Mouse (Mus musculus) heart, postnatal 25 days (tissue): ENCODE data around the gene Mmachc. TPM values are rescaled to one million over a fixed set of nuclear protein-coding genes. Genes with fewer than 3 reads are reported as not detected.
A peak's percentile ranks its signal among the peaks of the same experiment; 100 is the strongest.

Experiments
- DNase-seq: peaks from one replicate; pipeline ENCODE4 v3.0.0; 2022; ENCODE audit warnings: low spot score
- intact Hi-C: fragments of 180-260 bp; cut with DNase I; formaldehyde crosslinking; loops from one replicate; pipeline ENCODE4 v1.15.1; 2025
- total RNA-seq, 2 experiments: library from RNA; stranded (reverse); gene quantifications; 2 replicates each; pipeline ENCODE4 v1.2.3; 2021

Gene Mmachc
- 10 to 100 TPM; 57.6 TPM for total RNA-seq

DNA sequence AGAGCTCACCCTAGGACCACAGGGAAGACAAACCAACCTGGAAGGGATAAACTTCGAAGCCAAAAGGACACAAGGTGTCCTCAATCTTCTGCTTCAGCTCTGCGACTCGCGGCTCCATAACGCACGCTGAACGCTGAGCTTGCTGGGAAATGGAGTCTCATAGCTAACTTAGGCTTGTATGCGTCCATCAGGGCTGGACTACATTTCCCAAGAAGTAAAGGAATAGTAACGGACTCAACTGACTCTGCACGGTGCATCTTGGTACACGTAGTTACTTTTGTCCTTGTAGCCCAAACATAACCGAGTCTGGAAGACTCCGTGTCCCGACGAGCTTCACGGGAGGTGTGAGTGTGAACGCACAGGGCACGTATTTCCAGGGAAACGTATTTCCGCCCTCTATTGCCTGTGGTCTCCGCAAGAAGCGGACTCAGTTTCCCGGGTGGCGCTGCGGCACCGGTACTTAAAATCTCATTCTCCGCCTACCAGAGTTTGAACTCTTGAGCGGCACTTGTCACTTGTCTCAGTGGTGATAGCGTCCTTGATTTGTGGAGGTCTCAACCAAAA lies at the start of gene Mmachc, which contains the start of gene Ccdc163:
Gene Mmachc, minus strand, starts transcription at position 206 of the 564 bp plus-strand sequence.
Gene Ccdc163, plus strand, starts transcription at position 309 of the 564 bp plus-strand sequence.
- intact Hi-C loops: no loop called here
- peak; percentile 87 for DNase-seq

DNA sequence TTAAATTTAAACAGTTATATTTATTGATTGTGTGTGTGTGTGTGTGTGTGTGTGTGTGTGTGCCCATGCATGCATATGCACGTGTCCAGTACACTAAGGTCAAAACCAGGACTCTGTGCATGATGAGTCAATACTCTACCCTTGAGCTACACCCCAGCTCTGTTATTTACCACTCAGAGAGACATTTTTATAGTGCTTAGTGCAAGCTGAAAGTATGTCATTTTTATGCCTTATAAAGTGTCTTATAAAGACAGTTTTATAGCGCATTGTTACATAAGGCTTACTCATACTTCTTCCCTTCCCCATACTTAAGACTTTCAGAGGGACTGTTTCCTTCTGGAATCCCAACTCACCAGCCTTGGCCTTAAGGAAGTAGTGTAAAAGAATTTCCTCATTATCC lies 41.5 kb upstream of the Mmachc start:
- intact Hi-C loops: no loop called here
- no peak for DNase-seq

DNA sequence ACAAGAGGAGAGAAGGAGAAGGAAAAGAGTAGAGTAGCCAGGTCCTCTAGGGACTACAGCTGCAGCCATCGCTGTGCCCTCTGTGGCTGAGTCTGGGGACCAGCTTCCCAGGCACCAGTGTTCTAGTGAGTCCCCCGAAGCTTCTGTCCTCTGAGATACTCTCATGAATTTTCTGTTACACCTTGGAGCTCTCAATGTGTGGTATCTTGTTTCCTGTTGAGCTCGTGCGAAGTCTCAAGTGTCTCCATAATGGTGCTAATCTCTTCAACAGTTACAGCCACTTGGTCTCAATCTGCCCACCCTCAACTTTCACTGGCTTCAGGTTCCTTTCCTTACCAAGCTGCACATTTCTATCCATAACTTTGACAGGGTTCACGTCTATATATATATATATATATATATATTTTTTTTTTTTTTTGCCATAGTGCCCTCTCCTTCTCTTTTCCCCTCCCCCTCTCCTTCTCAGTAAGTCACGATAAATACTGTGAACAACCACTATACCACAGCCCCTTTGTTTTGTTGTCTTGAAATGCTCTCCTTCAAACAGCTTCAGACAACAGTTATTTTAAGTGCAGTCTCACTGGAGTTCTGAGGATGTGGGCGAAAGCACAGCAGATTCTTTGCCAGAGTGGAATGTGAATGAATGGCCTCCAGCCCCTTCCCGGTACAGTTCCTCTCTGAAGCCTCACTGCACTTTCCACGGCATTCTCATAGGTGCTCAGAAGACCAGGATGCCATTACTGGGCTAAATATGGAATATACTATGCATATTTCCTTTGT lies 31.0 kb upstream of the Mmachc start:
- DNase-seq: no peak
- intact Hi-C loops: no loop called here

DNA sequence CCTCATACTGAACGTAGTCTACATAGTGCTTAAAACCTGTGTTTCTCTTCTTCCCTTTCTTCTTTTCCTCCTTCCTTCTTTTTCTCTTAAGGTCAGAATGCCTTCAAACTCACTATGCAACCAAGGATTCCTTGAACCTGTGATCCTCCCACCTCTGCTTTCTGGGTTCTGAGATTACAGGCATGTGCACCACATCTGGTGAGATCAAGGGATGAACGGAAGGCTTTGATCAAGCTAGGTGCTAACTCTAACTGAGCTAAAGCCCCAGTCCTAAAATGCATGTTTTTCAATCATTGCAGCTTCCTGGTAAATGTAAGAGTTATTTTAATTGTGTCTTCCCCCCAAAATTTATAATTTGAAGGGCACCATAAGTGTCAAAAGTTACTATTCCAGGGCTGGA lies 26.8 kb upstream of the Mmachc start:
- intact Hi-C loops: no loop called here
- no peak for DNase-seq

DNA sequence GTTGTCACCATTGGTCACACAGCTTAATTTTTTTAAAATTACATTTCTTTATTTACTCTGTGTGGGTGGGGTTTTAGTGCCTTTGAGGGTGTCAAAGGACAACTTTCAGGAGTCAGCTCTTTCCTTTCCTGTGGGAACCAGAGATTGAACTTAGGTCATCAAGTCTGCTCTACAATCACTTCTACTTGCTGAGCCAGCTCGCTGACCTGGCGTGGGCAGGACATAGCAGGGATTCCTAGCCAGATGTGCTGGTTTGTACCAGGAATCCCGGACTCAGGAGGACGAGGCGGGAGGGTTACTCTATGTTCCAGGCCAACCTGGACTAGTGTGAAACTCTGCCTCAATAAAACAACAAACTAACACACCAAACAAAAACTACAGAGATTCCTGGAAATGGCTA lies 24.1 kb upstream of the Mmachc start:
- intact Hi-C loops: no loop called here
- DNase-seq: no peak

DNA sequence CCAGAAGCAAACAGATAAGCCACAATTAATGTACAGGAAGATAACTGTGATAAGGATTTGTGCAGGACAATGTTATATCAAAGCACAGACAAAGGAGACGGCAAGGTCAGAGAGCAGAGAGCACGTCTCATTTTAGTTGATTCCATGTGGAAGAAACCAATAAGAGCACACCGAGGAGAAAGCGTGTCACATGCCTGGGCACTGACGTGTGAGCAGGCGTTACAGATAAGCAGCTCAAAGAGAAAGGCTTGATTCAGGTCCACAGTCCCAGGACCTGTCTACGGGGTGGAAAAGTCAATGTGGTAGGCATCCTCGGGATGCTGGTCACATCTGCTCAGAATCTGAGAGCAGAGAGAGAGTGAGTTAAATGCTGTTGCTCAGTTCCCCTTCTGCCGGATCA lies 22.9 kb upstream of the Mmachc start:
- DNase-seq: no peak
- intact Hi-C loops: no loop called here

DNA sequence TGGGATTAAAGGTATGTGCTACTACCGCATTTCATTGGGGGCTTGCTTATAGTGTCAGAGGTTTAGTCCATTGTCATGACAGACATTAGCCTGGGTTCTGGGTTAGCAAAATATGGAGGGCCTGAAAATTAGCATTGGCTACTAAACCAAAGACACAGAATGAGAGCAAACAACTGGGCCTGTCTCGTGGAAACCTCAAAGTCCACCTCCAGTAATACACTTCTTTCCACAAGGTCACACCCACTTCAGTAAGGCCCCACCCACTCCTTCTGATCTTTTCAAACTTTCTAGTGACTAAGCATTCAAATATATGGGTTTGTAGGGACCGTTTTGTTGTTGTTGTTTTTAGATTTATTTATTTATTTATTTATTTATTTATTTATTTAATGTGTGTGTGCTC lies 21.3 kb upstream of the Mmachc start:
- no peak for DNase-seq
- intact Hi-C loops: no loop called here

DNA sequence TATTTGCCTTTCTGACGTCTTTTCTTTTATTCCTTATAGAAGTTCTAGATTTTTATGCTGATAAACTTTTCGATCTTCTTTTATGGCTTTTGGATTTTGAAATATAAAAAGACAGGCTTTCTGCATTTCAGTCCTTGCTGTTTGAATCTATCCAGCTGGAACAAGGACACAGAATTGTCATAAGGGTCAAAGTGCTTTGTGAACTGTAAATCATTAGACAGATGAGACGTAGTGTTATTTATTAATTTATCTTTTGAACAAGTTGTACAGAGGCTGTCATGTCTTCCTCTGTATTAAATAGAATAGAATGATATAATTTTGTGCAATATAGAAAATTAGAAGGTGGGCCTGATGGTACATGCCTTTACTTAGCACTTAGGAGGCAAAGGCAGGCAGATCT lies 19.2 kb upstream of the Mmachc start:
- intact Hi-C loops: no loop called here
- DNase-seq: no peak

DNA sequence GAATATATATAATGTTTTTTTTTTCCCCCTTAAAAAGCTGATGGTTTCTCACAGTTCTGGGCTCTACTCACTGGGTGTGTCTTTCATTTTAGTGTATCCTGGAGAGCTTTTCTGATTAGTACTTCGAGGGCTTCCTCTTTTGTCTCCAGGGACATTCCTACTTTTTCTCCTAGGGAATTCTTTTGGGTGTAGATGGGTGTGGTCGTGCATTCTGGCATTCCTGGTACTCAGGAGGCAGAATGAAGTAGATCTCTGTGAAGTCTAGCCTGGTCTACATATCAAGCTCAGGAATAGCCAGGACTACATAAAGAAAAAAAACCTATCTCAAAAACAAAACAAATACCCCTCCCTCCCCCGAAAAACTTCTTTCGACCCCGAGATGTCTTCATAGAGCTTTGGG lies 17.2 kb upstream of the Mmachc start:
- intact Hi-C loops: no loop called here
- no peak for DNase-seq

DNA sequence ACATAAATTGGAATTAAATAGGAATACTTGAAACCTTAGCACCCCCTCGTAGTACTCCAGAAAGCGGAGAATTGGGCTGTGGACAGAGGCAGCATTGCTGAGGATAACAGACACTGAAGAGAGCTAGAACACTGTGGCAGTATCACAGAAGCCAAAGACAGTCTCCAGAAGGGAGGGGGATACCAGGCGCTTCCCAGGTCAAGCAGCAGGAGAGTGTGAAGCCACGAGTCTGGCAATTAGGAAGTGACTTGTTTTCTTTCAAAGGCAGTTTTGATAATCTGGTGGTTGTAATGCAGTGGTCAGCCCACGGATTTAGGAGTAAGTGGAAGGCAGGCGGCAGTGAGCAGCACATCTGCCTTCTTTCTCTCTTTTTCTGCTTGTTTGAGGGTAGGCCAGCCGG lies 14.0 kb upstream of the Mmachc start:
- no peak for DNase-seq
- intact Hi-C loops: no loop called here

DNA sequence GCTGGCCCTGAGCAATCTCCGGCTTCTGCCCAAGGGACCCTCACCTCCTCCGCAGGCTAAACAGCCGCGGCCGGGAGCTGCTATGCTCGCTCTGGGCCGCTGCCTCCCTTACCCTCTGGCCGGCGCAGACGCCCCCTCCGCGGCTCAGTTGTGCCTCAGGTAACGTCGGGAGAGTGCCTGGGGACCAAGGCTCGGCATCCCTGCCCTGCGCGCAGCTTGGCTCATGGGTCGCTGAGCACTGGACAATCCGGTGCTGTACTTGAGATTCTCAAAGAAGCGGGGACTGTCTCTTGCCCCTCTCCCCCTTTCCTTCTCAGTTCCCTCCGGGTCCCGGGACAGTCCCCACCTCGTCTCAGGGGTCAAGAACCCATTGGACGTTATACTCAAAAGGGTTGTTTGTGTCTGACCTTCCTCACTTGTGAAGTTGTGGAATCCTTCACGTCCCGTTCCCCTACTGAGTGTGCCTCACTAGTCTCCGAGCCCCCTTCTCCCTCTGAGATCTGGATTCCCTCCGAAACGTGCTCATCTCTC lies 13.0 kb upstream of the Mmachc start:
- intact Hi-C loops: no loop called here
- no peak for DNase-seq

DNA sequence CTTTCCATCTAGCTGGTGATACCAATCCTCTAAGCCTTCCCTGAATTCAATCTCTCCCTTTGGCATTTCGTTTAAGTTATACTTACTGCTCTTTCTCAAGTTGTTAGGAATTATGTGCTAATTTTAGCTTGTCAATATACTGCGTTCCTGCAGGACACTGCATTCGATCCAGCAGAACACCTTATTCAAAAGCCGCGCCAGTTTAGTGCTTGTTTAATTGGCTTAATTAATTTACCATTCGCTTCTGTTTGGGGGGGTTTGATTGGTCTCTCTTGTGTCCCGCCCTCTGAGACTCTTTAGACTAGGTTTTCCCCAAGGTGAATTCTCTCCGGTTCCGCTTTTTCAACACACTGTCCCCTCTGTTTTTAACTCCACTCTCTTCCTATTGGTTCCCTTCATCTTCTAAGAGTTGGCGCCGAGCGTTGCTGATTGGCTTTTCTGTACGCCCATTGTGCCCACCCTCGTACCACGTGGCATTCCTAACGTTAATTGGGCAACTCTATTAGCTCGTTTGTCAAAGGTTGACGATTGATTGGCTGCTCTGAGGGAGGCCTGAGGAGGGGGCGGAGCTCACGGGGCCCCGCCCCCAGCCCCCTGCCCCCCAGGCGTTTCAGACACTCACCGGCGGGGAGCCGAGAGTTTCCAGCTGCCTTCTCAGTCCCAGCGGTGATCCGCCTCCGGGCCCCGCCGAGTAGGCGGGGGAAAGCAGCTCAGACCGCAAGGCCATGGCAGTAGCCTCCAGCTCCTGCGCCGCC lies 12.3 kb upstream of the Mmachc start, which contains the start of gene Tesk2:
Gene Tesk2, plus strand, starts transcription at position 606 of the 755 bp plus-strand sequence.
- DNase-seq: peak; percentile 90
- intact Hi-C loops: no loop called here

DNA sequence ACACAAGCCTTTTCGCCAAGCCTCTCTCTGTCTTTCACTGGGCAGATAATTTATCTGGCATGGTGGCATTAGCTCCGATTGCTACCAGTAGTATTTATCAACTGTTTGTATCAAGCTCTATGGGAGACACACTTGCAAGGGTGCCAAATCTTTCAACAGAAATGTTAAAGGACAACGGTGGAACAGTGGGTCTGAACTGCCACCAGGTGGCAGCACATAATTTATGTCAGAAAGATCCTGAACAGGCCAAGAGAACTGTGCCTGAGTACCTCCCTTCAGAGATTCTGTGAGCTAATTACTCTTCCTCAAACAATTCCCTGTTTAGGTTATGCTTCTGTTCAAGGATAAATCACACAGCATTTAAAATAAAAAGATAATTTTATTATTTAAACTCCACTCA lies 11.2 kb upstream of the Mmachc start:
- intact Hi-C loops: loop anchor here (1.0 kb wide), 2 partner anchors 70 to 272 kb away; no protein-coding TSS in a partner anchor
- DNase-seq: peak; percentile 10

DNA sequence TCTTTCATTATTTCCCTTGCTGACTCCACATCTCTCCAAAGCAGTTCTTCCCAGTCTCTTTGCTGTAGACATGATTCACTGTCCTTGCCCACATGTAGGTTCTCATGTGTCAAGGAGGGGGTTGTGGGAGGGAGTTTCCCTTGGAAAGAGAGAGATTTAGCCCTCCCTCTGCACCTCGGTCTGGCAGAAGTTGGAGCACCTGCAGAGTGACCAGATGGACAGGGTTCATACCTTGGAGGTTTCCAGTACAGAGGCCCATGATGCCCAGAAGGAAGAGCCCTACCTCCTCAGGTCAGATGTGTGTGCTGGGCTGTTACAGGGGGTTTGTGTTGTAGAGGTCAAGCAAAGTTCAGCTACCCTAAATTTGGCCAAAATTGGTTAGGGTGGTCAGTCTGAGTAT lies 4.3 kb upstream of the Mmachc start:
- intact Hi-C loops: no loop called here
- no peak for DNase-seq

DNA sequence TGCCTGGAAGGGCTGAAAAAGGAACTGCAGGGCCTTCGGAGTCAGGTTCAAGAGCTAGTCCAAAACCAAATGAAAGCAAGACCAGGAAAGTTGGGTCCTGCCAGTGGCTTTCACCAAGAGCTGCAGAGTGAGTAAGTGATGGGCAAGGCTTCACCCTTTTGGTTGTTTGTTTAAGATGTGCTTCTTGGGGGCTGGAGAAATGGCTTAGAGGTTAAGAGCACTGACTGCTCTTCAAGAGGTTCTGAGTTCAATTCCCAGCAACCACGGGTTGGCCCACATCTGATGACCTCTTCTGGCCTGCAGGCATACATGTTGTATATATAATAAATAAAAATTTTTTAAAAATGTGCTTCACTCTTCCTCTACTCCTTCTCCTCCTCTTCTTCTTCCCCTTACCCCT lies 1.9 kb upstream of the Mmachc start:
- no peak for DNase-seq
- intact Hi-C loops: no loop called here

DNA sequence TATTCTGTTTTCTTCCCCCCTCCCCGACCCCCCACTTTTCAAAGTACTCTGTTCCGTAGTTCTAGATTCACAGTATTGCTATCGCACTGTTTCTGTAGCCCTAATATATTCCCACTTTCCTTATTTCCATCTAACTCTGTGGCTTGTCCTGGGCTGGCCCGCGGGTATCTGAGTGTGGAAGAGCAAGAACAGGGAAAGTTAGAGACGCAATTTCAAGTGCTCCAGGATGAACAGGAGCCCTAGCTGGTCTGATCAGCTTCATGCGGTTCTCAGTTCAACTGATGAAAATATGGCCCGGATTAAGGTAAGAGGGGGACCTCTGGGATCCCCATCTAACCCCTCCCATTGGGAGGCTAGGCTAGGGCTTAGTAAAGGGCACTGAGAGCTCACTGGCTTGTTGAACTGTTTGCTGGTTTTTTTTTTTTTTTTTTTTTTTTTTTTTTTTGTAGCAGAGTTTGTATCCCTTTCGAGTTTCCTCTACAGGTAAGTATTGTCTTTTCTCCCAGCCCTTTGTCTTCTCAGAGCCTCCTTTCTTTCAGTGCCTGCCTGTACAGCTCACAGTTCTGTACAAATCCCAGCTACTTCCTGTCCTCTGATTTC lies 685 bp upstream of the Mmachc start:
- intact Hi-C loops: no loop called here
- no peak for DNase-seq

DNA sequence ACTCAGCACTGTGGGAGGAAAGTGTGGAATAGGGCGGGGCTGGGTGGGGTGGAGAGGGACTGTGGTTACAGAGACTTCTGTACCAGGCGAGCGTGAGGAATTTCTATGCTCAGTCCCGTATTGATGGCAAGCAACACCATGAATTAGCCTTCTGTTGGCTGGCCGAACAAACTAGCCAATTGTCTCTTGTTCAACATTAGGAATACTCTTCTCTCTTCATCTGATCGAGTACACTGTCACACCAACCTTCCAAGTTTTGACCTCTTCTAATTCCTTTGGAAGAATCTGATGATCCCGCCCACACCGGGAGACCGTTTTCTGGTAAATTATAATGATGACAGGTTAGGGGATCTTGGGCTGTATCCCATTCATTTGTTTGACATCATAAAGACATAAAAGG lies 540 bp downstream of the Mmachc start:
- intact Hi-C loops: no loop called here
- no peak for DNase-seq

DNA sequence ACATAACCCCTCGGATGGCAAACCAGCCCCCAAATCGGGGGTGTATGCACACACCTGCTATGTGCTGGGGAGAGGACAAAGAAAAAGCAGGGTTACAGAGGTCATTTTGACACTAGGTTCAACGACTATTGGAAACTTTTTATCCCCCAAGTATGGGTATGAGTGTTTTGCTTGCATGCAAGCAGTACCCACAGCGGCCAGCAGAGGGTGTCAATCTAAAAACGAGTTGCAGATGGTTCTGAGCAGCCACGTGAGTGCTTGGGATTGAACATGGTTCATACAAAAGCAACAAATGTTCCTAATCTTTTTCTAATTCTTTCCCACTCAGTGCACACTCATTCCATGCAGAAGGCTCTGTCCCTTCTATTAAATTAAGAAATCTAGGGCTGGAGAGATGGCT lies 4.4 kb downstream of the Mmachc start:
- DNase-seq: no peak
- intact Hi-C loops: loop anchor here (5.0 kb wide), 1 partner anchor 57 kb away; no protein-coding TSS in a partner anchor

DNA sequence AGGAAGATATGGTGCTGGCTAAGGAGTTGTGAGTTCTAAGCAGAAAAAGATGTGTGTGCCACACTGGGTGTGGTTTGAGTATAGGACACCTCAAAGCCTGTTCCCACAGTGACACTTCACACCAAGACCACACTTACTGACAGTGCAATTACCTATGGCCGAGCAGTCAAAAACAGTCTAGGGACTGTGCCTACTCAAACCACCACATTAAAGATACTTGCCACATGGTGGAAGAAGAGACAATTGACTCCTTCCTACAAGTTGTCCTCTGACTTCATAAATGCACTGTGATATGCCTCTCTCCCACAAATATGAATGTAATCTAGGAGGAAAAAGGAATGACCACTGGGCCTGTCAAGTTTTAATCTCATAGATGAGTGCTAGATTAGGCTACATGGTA lies 7.2 kb downstream of the Mmachc start:
- intact Hi-C loops: loop anchor here (5.0 kb wide), 1 partner anchor 54 kb away; no protein-coding TSS in a partner anchor
- no peak for DNase-seq

DNA sequence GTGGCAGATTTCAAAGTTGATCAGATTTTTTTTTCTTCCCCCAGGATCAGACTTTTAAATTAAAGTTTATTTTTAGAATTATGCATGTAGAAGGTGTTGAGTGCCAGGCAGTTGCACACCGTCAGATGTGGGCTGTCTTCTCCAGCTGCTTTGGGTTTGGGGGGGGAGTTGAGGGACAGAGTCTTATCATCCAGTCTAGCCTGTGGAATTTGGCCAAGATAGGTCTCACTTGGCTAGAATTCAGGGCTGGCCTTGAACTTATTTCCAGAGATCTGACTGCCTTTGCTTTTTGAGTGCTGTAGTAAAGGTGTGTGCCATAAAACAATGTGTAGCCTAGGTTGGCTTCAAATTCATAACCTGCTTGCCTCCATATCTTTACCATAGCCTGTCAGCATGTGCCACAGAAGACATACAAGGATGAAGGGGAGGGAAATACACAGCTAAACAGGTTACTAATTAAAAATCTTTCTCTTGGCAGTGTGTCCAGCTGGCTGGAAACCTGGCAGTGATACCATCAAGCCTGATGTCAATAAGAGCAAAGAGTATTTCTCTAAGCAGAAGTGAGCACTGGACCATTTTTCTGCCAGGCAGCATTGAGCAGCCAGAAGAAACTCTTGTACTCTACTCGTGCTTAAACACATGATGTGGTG lies 9.4 kb downstream of the Mmachc start:
- DNase-seq: no peak
- intact Hi-C loops: no loop called here
